Mouse (Mus musculus) erythroblast, embryonic 14.5 days (primary cell): ENCODE results near the gene Pbx2.

Source experiments
- GATA1 ChIP-seq: IDR thresholded peaks from 2 replicates; pipeline ENCODE4 v1.6.1; 2012; ENCODE audit warnings: low read length, inconsistent platforms, mixed read lengths
- TAL1 ChIP-seq: IDR thresholded peaks from 3 replicates; pipeline ENCODE4 v1.6.1; 2012; ENCODE audit warnings: low read length, inconsistent platforms, mixed read lengths

DNA sequence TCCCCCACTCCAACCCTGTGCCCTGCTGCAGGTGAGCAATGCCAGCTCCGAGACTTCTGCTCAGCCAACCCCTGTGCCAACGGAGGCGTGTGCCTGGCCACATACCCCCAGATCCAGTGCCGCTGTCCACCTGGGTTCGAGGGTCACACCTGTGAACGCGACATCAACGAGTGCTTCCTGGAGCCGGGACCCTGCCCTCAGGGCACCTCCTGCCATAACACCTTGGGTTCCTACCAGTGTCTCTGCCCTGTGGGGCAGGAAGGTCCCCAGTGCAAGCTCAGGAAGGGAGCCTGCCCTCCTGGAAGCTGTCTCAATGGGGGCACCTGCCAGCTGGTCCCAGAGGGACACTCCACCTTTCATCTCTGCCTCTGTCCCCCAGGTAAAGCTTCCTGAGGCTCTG, 23.8 kb upstream of the Pbx2 start:
- TF ChIP-seq GATA1 (no peak), TAL1 (no peak)
